Mouse (Mus musculus) thymus, adult 2 months (tissue): Measurements from ENCODE around the gene Tmem258.

Experiments used
- CTCF ChIP-seq: fragments of 200-500 bp; IDR thresholded peaks from 2 replicates; pipeline ENCODE4 v1.5.1; 2012; ENCODE audit warnings: mild to moderate bottlenecking, control low read depth, low read length, moderate library complexity, borderline replicate concordance; ENCODE audit not compliant: control insufficient read depth, poor library complexity, insufficient read depth; ENCODE audit errors: extremely low read depth
- POLR2A ChIP-seq: fragments of 200-500 bp; IDR thresholded peaks from 2 replicates; pipeline ENCODE4 v1.6.1; 2012; ENCODE audit warnings: mild to moderate bottlenecking, low read length, control low read depth, moderate library complexity; ENCODE audit not compliant: control insufficient read depth, poor library complexity, insufficient read depth; ENCODE audit errors: extremely low read depth

- TF ChIP-seq CTCF (no peak), POLR2A (no peak)
These were observed 6.7 kb upstream of the Tmem258 start for GRCm38 (mm10) chr19:10197130-10197529.
